Mouse (Mus musculus) MEL (cell line): Measurements from ENCODE around the gene Hoxd8. TPM values are rescaled to one million over a fixed set of nuclear protein-coding genes. Genes with fewer than 3 reads are reported as not detected.

ENCODE experiments used
- DNase-seq: peaks from one replicate; pipeline ENCODE4 v3.0.0; 2011; ENCODE audit warnings: low read depth, low spot score
- H3K27ac ChIP-seq: 2 replicates; pipeline ENCODE4 v1.5.1; 2012; ENCODE audit warnings: low read depth, mild to moderate bottlenecking, control low read depth, low read length, moderate library complexity; ENCODE audit not compliant: control insufficient read depth
- H3K27me3 ChIP-seq, 2 experiments: fragments of 150-350 bp in 1 of 2; sonication (generic) in 1 of 2; 2 replicates each; pipeline ENCODE4 v1.6.1; 2012; ENCODE audit warnings: low read length in 2 of 2, mild to moderate bottlenecking in 2 of 2, improper control_type of control experiment in 1 of 2, moderate library complexity in 1 of 2; ENCODE audit not compliant: insufficient read depth in 2 of 2, control insufficient read depth in 1 of 2
- H3K36me3 ChIP-seq, 2 experiments: 2 replicates each; pipeline ENCODE4 v1.6.1; 2012 to 2014; ENCODE audit warnings: low read length in 2 of 2, improper control_type of control experiment in 1 of 2, inconsistent platforms in 1 of 2, mild to moderate bottlenecking in 1 of 2; ENCODE audit not compliant: insufficient read depth in 2 of 2, control insufficient read depth in 1 of 2
- H3K4me1 ChIP-seq, 2 experiments: fragments of 150-350 bp in 1 of 2; sonication (generic) in 1 of 2; 2 replicates each; pipeline ENCODE4 v1.6.1; 2012; ENCODE audit warnings: low read length in 2 of 2, improper control_type of control experiment in 1 of 2, mild to moderate bottlenecking in 1 of 2; ENCODE audit not compliant: insufficient read depth in 2 of 2, control insufficient read depth in 1 of 2
- H3K4me3 ChIP-seq, 2 experiments: fragments of 150-350 bp in 1 of 2; sonication (generic) in 1 of 2; 2 replicates each; pipeline ENCODE4 v1.5.1; 2012; ENCODE audit warnings: low read depth in 2 of 2, low read length in 2 of 2, mild to moderate bottlenecking in 2 of 2, moderate library complexity in 2 of 2, control low read depth in 1 of 2, improper control_type of control experiment in 1 of 2; ENCODE audit not compliant: control insufficient read depth in 1 of 2, insufficient read depth in 1 of 2
- H3K79me2 ChIP-seq: 2 replicates; pipeline ENCODE4 v1.6.1; 2012; ENCODE audit warnings: mild to moderate bottlenecking, low read length, moderate library complexity; ENCODE audit not compliant: control insufficient read depth, poor library complexity, insufficient read depth
- H3K9ac ChIP-seq: 2 replicates; pipeline ENCODE4 v1.6.1; 2012; ENCODE audit warnings: low read depth, mild to moderate bottlenecking, control low read depth, low read length, moderate library complexity; ENCODE audit not compliant: control insufficient read depth, poor library complexity, severe bottlenecking
- H3K9me3 ChIP-seq: fragments of 150-350 bp; sonication (generic); replicated peaks from 2 replicates; pipeline ENCODE4 v1.6.1; 2012; ENCODE audit warnings: mild to moderate bottlenecking, low read length, improper control_type of control experiment, moderate library complexity; ENCODE audit not compliant: insufficient read depth
- BHLHE40 ChIP-seq: IDR thresholded peaks from 2 replicates; pipeline ENCODE4 v1.6.1; 2012; ENCODE audit warnings: low read depth, mild to moderate bottlenecking, inconsistent platforms, low read length, improper control_type of control experiment, borderline replicate concordance
- CHD1 ChIP-seq: IDR thresholded peaks from 2 replicates; pipeline ENCODE4 v1.6.1; 2012; ENCODE audit warnings: low read depth, mild to moderate bottlenecking, inconsistent platforms, low read length, improper control_type of control experiment
- CHD2 ChIP-seq: IDR thresholded peaks from 2 replicates; pipeline ENCODE4 v1.6.1; 2011; ENCODE audit warnings: low read length, improper control_type of control experiment
- CTCF ChIP-seq, 3 experiments: IDR thresholded peaks in 2 of 3; conservative IDR thresholded peaks in 1 of 3; 2 replicates each; pipeline ENCODE4 v1.5.1; 2011 to 2012; ENCODE audit warnings: low read length in 3 of 3, low read depth in 2 of 3, mild to moderate bottlenecking in 2 of 3, improper control_type of control experiment in 1 of 3, inconsistent platforms in 1 of 3, mixed read lengths in 1 of 3, moderate library complexity in 1 of 3; ENCODE audit not compliant: control insufficient read depth in 1 of 3, insufficient read depth in 1 of 3, poor library complexity in 1 of 3, severe bottlenecking in 1 of 3
- E2F4 ChIP-seq: IDR thresholded peaks from 2 replicates; pipeline ENCODE4 v1.6.1; 2011; ENCODE audit warnings: low read depth, low read length, improper control_type of control experiment, borderline replicate concordance
- GABPA ChIP-seq: IDR thresholded peaks from 2 replicates; pipeline ENCODE4 v1.6.1; 2012; ENCODE audit warnings: low read depth, mild to moderate bottlenecking, inconsistent platforms, low read length, improper control_type of control experiment, moderate library complexity
- GATA1 ChIP-seq: IDR thresholded peaks from 2 replicates; pipeline ENCODE4 v1.6.1; 2011; ENCODE audit warnings: low read depth, low read length, improper control_type of control experiment
- HCFC1 ChIP-seq: IDR thresholded peaks from 2 replicates; pipeline ENCODE4 v1.6.1; 2012; ENCODE audit warnings: low read depth, mild to moderate bottlenecking, inconsistent platforms, low read length, improper control_type of control experiment, moderate library complexity
- JUND ChIP-seq: IDR thresholded peaks from 2 replicates; pipeline ENCODE4 v1.6.1; 2011; ENCODE audit warnings: low read depth, mild to moderate bottlenecking, improper control_type of control experiment, low read length
- KAT2A ChIP-seq: conservative IDR thresholded peaks from 2 replicates; pipeline ENCODE4 v1.6.1; 2012; ENCODE audit warnings: low read depth, low read length, improper control_type of control experiment, inconsistent platforms
- MAFK ChIP-seq: IDR thresholded peaks from 2 replicates; pipeline ENCODE4 v1.6.1; 2011; ENCODE audit warnings: low read depth, mild to moderate bottlenecking, low read length, improper control_type of control experiment, borderline replicate concordance
- MEF2A ChIP-seq: IDR thresholded peaks from 2 replicates; pipeline ENCODE4 v1.6.1; 2014; ENCODE audit warnings: low read depth, mild to moderate bottlenecking, inconsistent platforms, low read length, improper control_type of control experiment; ENCODE audit not compliant: poor library complexity, insufficient replicate concordance, severe bottlenecking; ENCODE audit errors: extremely low read depth
- MXI1 ChIP-seq: IDR thresholded peaks from 2 replicates; pipeline ENCODE4 v1.6.1; 2011; ENCODE audit warnings: mild to moderate bottlenecking, low read depth, low read length, improper control_type of control experiment
- MYC ChIP-seq: IDR thresholded peaks from 2 replicates; pipeline ENCODE4 v1.6.1; 2011; ENCODE audit warnings: low read depth, mild to moderate bottlenecking, low read length, improper control_type of control experiment, moderate library complexity
- NRF1 ChIP-seq: IDR thresholded peaks from 2 replicates; pipeline ENCODE4 v1.6.1; 2014; ENCODE audit warnings: low read depth, mild to moderate bottlenecking, inconsistent platforms, low read length, improper control_type of control experiment, moderate library complexity; ENCODE audit not compliant: poor library complexity, insufficient read depth, severe bottlenecking
- POLR2AphosphoS2 ChIP-seq: IDR thresholded peaks from 2 replicates; pipeline ENCODE4 v1.6.1; 2011; ENCODE audit warnings: low read length, improper control_type of control experiment
- POLR2AphosphoS5 ChIP-seq: IDR thresholded peaks from 2 replicates; pipeline ENCODE4 v1.6.1; 2012; ENCODE audit warnings: low read depth, borderline replicate concordance, mild to moderate bottlenecking, inconsistent platforms, low read length, moderate library complexity, mixed read lengths
- RAD21 ChIP-seq: IDR thresholded peaks from 2 replicates; pipeline ENCODE4 v1.6.1; 2011; ENCODE audit warnings: mild to moderate bottlenecking, low read depth, low read length, improper control_type of control experiment
- RCOR1 ChIP-seq: IDR thresholded peaks from 2 replicates; pipeline ENCODE4 v1.6.1; 2012; ENCODE audit warnings: low read depth, mild to moderate bottlenecking, inconsistent platforms, low read length, improper control_type of control experiment
- SIN3A ChIP-seq: IDR thresholded peaks from 2 replicates; pipeline ENCODE4 v1.6.1; 2012; ENCODE audit warnings: low read length, improper control_type of control experiment, inconsistent platforms
- TAL1 ChIP-seq: IDR thresholded peaks from 2 replicates; pipeline ENCODE4 v1.6.1; 2012; ENCODE audit warnings: mild to moderate bottlenecking, inconsistent platforms, low read length, moderate library complexity, mixed read lengths
- USF2 ChIP-seq, 2 experiments: IDR thresholded peaks; 2 replicates each; pipeline ENCODE4 v1.6.1; 2011 to 2012; ENCODE audit warnings: improper control_type of control experiment in 2 of 2, low read length in 2 of 2, borderline replicate concordance in 1 of 2, inconsistent platforms in 1 of 2, low read depth in 1 of 2, mild to moderate bottlenecking in 1 of 2; ENCODE audit not compliant: insufficient read depth in 1 of 2
- ZMIZ1 ChIP-seq: IDR thresholded peaks from 2 replicates; pipeline ENCODE4 v1.6.1; 2012; ENCODE audit warnings: low read depth, mild to moderate bottlenecking, inconsistent platforms, low read length, improper control_type of control experiment, moderate library complexity
- ZNF384 ChIP-seq: IDR thresholded peaks from 2 replicates; pipeline ENCODE4 v1.6.1; 2012; ENCODE audit warnings: low read depth, mild to moderate bottlenecking, inconsistent platforms, low read length, improper control_type of control experiment
- polyA plus RNA-seq, 2 experiments: library from polyadenylated mRNA; stranded (reverse) in 1 of 2; unstranded in 1 of 2; fragments of >175 nt in 1 of 2; fragments of >200 nt in 1 of 2; gene quantifications; 2 replicates each; pipeline versions ENCODE4 v1.2.1 to v1.2.4; 2012; ENCODE audit warnings: low replicate concordance in 2 of 2, low read depth in 1 of 2; ENCODE audit not compliant: insufficient read length in 2 of 2, insufficient read depth in 1 of 2, missing spikeins in 1 of 2
- total RNA-seq: library from RNA; depleted of rRNA; stranded (reverse); fragments of 300-350 nt; gene quantifications from 2 replicates; pipeline ENCODE4 v1.2.3, GENCODE M21; 2012

The Hoxd8 gene
- total and polyA plus RNA-seq, 3 experiments = 4.7 to 7.4 TPM; not detected in 1

DNA sequence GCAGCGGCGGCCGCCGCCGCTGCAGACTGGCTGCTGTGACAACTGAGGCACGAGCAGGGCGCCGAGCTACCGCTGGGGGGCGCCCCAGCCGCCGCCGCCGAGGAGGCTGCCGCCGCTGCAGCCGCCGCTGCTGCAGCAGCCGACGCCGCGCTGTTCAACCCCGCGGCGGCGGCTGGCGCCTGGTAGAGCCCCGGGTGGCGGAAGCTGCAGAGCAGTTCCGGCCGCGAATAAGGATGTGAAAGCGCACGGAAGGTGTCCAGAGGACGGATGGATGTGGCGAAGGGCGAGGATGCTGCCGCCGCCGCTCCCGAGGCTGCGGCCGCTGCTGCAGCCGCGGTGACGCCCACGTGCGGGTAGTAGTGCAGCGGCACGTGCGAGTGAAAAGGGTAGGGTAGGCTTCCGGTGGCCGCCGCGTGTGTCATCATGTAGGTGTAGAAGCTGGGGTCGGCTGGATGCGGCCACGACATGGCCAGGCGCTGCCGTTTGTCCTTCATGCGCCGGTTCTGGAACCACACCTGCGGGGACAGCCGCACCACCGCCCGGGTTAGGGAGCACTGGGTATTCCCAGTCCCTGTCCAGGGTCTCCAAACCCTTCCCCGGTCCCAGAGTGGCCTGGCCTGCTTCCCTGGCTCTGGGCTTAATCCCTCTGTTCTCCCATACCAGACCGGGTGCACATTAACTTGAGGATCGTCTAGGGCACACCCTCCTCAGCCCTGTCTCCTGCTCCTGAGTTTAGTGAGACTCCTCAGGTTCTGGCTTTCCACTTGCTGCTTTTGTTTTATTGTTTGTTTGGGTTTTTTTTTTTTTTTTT, 48.4 kb upstream of the Hoxd8 start:
- Histone ChIP-seq H3K9me3 (no peaks in the 10 kb centered on the region), H3K27me3 (peaks cover 0 to 2% of the 10 kb centered on the region in 2 experiments; a peak in 1 of 4 replicates), H3K27ac (no peak overlapping the region), H3K9ac (no peak overlapping the region), H3K79me2 (no peaks in the 10 kb centered on the region), H3K4me1 (no peaks in the 10 kb centered on the region), H3K4me3 (no peak overlapping the region), H3K36me3 (no peaks in the 10 kb centered on the region)
- TF ChIP-seq GATA1 (no peak), NRF1 (no peak), CHD2 (no peak), ZMIZ1 (no peak), JUND (no peak), MYC (no peak), MAFK (no peak), SIN3A (no peak), ZNF384 (no peak), USF2 (IDR thresholded peaks at IDR 0.05; ENCODE audit: borderline replicate concordance in 1 of 2, insufficient read depth in 1 of 2, low read depth in 1 of 2, low read length in 2 of 2) (no peak), POLR2AphosphoS2 (no peak), KAT2A (no peak)
- no peak for DNase-seq

DNA sequence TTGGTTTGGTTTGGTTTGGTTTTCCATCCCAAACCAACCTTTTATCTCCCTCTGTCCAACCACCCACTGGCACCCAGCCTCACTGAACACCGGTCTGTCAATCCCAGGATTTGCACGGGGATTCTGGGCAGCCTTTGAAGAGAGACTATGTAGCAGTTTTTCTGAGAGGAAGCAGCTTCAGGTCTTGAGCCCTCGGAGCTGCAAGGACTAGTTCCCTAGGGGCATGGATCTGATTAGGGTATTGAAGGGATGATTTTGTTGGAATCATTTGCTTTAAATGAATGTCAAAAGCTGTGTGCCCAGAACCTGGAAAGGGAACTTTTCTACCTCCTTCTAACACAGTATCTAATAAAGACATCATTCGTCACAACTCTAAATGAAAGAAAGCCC, 47.8 kb upstream of the Hoxd8 start:
- Histone ChIP-seq H3K79me2 (no peaks in the 10 kb centered on the region), H3K27ac (no peak overlapping the region), H3K9ac (no peak overlapping the region), H3K36me3 (no peaks in the 10 kb centered on the region), H3K4me1 (no peaks in the 10 kb centered on the region), H3K9me3 (no peaks in the 10 kb centered on the region), H3K27me3 (no peaks in the 10 kb centered on the region), H3K4me3 (no peak overlapping the region)
- no peak for DNase-seq
- TF ChIP-seq RCOR1 (no peak), MYC (no peak), USF2 (IDR thresholded peaks at IDR 0.05; ENCODE audit: borderline replicate concordance in 1 of 2, insufficient read depth in 1 of 2, low read depth in 1 of 2, low read length in 2 of 2) (no peak), POLR2AphosphoS5 (no peak), RAD21 (no peak), GATA1 (no peak), CHD1 (no peak), E2F4 (no peak), HCFC1 (no peak), BHLHE40 (no peak), MEF2A (no peak), CTCF (IDR thresholded peaks at IDR 0.05 in 2 of 3, conservative IDR thresholded peaks at IDR 0.05 in 1 of 3; ENCODE audit: control insufficient read depth in 1 of 3, insufficient read depth in 1 of 3, low read depth in 2 of 3, low read length in 3 of 3, poor library complexity in 1 of 3, severe bottlenecking in 1 of 3) (no peak), GABPA (no peak), KAT2A (no peak), TAL1 (no peak), MXI1 (no peak), CHD2 (no peak), ZNF384 (no peak), ZMIZ1 (no peak)
